Mouse (Mus musculus): ENCODE results near the gene Ephx1.

- TF ChIP-seq CTCF (IDR thresholded peaks at IDR 0.05; ENCODE audit: low read depth, low read length) (no peak), POLR2A (IDR thresholded peaks at IDR 0.05; ENCODE audit: insufficient read depth, low read length) (no peak), EP300 (IDR thresholded peaks at IDR 0.05; ENCODE audit: insufficient read depth, low read depth, low read length) (no peak)
These were observed 64.3 kb downstream of the Ephx1 start for GRCm38 (mm10) chr1:180956401-180956800.
